Mouse (Mus musculus) CH12.LX (cell line): Measurements from ENCODE around the gene Ccdc146. TPM values are rescaled to one million over a fixed set of nuclear protein-coding genes. Genes with fewer than 3 reads are reported as not detected.

Experiments
- DNase-seq: peaks from one replicate; pipeline ENCODE4 v3.0.0-alpha.2; 2013; ENCODE audit errors: extremely low read depth
- H3K27ac ChIP-seq: 2 replicates; pipeline ENCODE4 v1.5.1; 2012; ENCODE audit warnings: low read depth, mild to moderate bottlenecking, control low read depth, moderate library complexity; ENCODE audit not compliant: insufficient read depth
- H3K27me3 ChIP-seq: replicated peaks from 2 replicates; pipeline ENCODE3; 2012; ENCODE audit warnings: inconsistent platforms
- H3K36me3 ChIP-seq, 2 experiments: replicated peaks in 1 of 2; 2 replicates each; pipeline versions ENCODE3 to v1.6.1; 2012; ENCODE audit warnings: inconsistent platforms in 1 of 2, low read length in 1 of 2, mild to moderate bottlenecking in 1 of 2, mixed read lengths in 1 of 2, moderate library complexity in 1 of 2; ENCODE audit not compliant: control insufficient read depth in 1 of 2, insufficient read depth in 1 of 2
- H3K4me1 ChIP-seq, 2 experiments: 2 replicates each; pipeline ENCODE4 v1.6.1; 2012; ENCODE audit warnings: inconsistent platforms in 1 of 2, moderate library complexity in 1 of 2; ENCODE audit not compliant: insufficient read depth in 2 of 2, control insufficient read depth in 1 of 2
- H3K4me2 ChIP-seq: 2 replicates; pipeline ENCODE4 v1.6.1; 2012; ENCODE audit warnings: low read depth, mild to moderate bottlenecking, control low read depth; ENCODE audit not compliant: poor library complexity, insufficient read depth, severe bottlenecking
- H3K4me3 ChIP-seq, 3 experiments: fragments of 150-350 bp in 1 of 3; sonication (generic) in 1 of 3; replicated peaks in 1 of 3; 2 replicates each; pipeline versions ENCODE3 to v1.5.1; 2011 to 2012; ENCODE audit warnings: low read depth in 2 of 3, low read length in 2 of 3, mild to moderate bottlenecking in 2 of 3, moderate library complexity in 2 of 3, control low read depth in 1 of 3, improper control_type of control experiment in 1 of 3, inconsistent platforms in 1 of 3, mixed read lengths in 1 of 3; ENCODE audit not compliant: poor library complexity in 1 of 3
- H3K79me2 ChIP-seq: replicated peaks from 2 replicates; pipeline ENCODE4 v1.6.1; 2012; ENCODE audit warnings: mild to moderate bottlenecking, moderate library complexity; ENCODE audit not compliant: control insufficient read depth, poor library complexity, insufficient read depth, severe bottlenecking; ENCODE audit errors: extremely low read depth
- H3K9ac ChIP-seq: 2 replicates; pipeline ENCODE4 v1.6.1; 2012; ENCODE audit warnings: low read depth, mild to moderate bottlenecking, control low read depth, moderate library complexity; ENCODE audit not compliant: insufficient read depth
- H3K9me3 ChIP-seq: replicated peaks from 2 replicates; pipeline ENCODE3; 2012; ENCODE audit warnings: low read length, inconsistent platforms, mixed read lengths
- BHLHE40 ChIP-seq: IDR thresholded peaks from 2 replicates; pipeline ENCODE4 v1.6.1; 2011; ENCODE audit warnings: mild to moderate bottlenecking, low read depth, low read length, improper control_type of control experiment
- CHD1 ChIP-seq: IDR thresholded peaks from 2 replicates; pipeline ENCODE4 v1.6.1; 2012; ENCODE audit warnings: low read depth, low read length, improper control_type of control experiment, inconsistent platforms
- CHD2 ChIP-seq: IDR thresholded peaks from 2 replicates; pipeline ENCODE4 v1.6.1; 2011; ENCODE audit warnings: low read length, improper control_type of control experiment
- ELF1 ChIP-seq: IDR thresholded peaks from 2 replicates; pipeline ENCODE4 v1.6.1; 2014; ENCODE audit warnings: low read depth, mild to moderate bottlenecking, inconsistent platforms, low read length, improper control_type of control experiment
- EP300 ChIP-seq: IDR thresholded peaks from 2 replicates; pipeline ENCODE4 v1.6.1; 2011; ENCODE audit warnings: low read length, improper control_type of control experiment
- ETS1 ChIP-seq: conservative IDR thresholded peaks from 2 replicates; pipeline ENCODE4 v1.6.1; 2012; ENCODE audit warnings: low read depth, mild to moderate bottlenecking, inconsistent platforms, low read length, improper control_type of control experiment, moderate library complexity
- GABPA ChIP-seq: IDR thresholded peaks from 2 replicates; pipeline ENCODE4 v1.6.1; 2012; ENCODE audit warnings: low read depth, low read length, improper control_type of control experiment, inconsistent platforms; ENCODE audit not compliant: insufficient replicate concordance
- HCFC1 ChIP-seq: IDR thresholded peaks from 2 replicates; pipeline ENCODE4 v1.6.1; 2012; ENCODE audit warnings: low read depth, mild to moderate bottlenecking, inconsistent platforms, low read length, improper control_type of control experiment
- JUND ChIP-seq: conservative IDR thresholded peaks from 2 replicates; pipeline ENCODE4 v1.6.1; 2011; ENCODE audit warnings: low read depth, low read length, improper control_type of control experiment
- KAT2A ChIP-seq: IDR thresholded peaks from 2 replicates; pipeline ENCODE4 v1.6.1; 2012; ENCODE audit warnings: low read length, improper control_type of control experiment, inconsistent platforms; ENCODE audit not compliant: insufficient replicate concordance
- MAFK ChIP-seq: IDR thresholded peaks from 2 replicates; pipeline ENCODE4 v1.6.1; 2011; ENCODE audit warnings: low read length, improper control_type of control experiment; ENCODE audit not compliant: insufficient replicate concordance
- MAZ ChIP-seq: IDR thresholded peaks from 2 replicates; pipeline ENCODE4 v1.6.1; 2012; ENCODE audit warnings: low read depth, mild to moderate bottlenecking, inconsistent platforms, low read length, improper control_type of control experiment, moderate library complexity
- MEF2A ChIP-seq: IDR thresholded peaks from 2 replicates; pipeline ENCODE4 v1.6.1; 2014; ENCODE audit warnings: low read depth, mild to moderate bottlenecking, inconsistent platforms, low read length, improper control_type of control experiment, borderline replicate concordance
- MXI1 ChIP-seq: IDR thresholded peaks from 2 replicates; pipeline ENCODE4 v1.6.1; 2011; ENCODE audit warnings: mild to moderate bottlenecking, low read depth, low read length, improper control_type of control experiment
- NELFE ChIP-seq: IDR thresholded peaks from 2 replicates; pipeline ENCODE4 v1.6.1; 2011; ENCODE audit warnings: low read depth, low read length, improper control_type of control experiment
- PAX5 ChIP-seq: IDR thresholded peaks from 2 replicates; pipeline ENCODE4 v1.6.1; 2012; ENCODE audit warnings: low read length, inconsistent platforms, mixed read lengths
- POLR2A ChIP-seq: IDR thresholded peaks from 2 replicates; pipeline ENCODE4 v1.6.1; 2011; ENCODE audit warnings: low read depth, mild to moderate bottlenecking, improper control_type of control experiment, low read length
- SMC3 ChIP-seq: IDR thresholded peaks from 2 replicates; pipeline ENCODE4 v1.6.1; 2011; ENCODE audit warnings: low read depth, low read length, improper control_type of control experiment
- TBP ChIP-seq: conservative IDR thresholded peaks from 2 replicates; pipeline ENCODE4 v1.6.1; 2011; ENCODE audit warnings: low read depth, low read length, improper control_type of control experiment
- TCF12 ChIP-seq: IDR thresholded peaks from 2 replicates; pipeline ENCODE4 v1.6.1; 2014; ENCODE audit warnings: low read depth, mild to moderate bottlenecking, inconsistent platforms, low read length, improper control_type of control experiment
- UBTF ChIP-seq: IDR thresholded peaks from 2 replicates; pipeline ENCODE4 v1.6.1; 2012; ENCODE audit warnings: low read depth, mild to moderate bottlenecking, inconsistent platforms, low read length, improper control_type of control experiment, moderate library complexity
- USF1 ChIP-seq: IDR thresholded peaks from 2 replicates; pipeline ENCODE4 v1.6.1; 2014; ENCODE audit warnings: low read depth, mild to moderate bottlenecking, inconsistent platforms, low read length, improper control_type of control experiment
- ZKSCAN1 ChIP-seq: IDR thresholded peaks from 2 replicates; pipeline ENCODE4 v1.6.1; 2012; ENCODE audit warnings: low read depth, inconsistent platforms, low read length, improper control_type of control experiment, borderline replicate concordance
- ZMIZ1 ChIP-seq: IDR thresholded peaks from 2 replicates; pipeline ENCODE4 v1.6.1; 2012; ENCODE audit warnings: low read depth, mild to moderate bottlenecking, inconsistent platforms, low read length, improper control_type of control experiment
- ZNF384 ChIP-seq: IDR thresholded peaks from 2 replicates; pipeline ENCODE4 v1.6.1; 2012; ENCODE audit warnings: low read depth, low read length, improper control_type of control experiment, inconsistent platforms
- dilution Hi-C: fragments of 300-500 bp; cut with MboI; formaldehyde crosslinking; loops from 2 replicates; pipeline ENCODE4 v1.14.3; 2020; ENCODE audit warnings: low sequenced_read_pairs; ENCODE audit not compliant: extremely low pct_unique_long_range_greater_than_20kb, extremely low pct_ligation_motif_present
- in situ Hi-C: fragments of 300-500 bp; cut with MboI; formaldehyde crosslinking; loops from 3 replicates; pipeline ENCODE4 v1.14.3; 2019; ENCODE audit warnings: low sequenced_read_pairs, low pct_ligation_motif_present, low pct_unique_long_range_greater_than_20kb, mixed read lengths
- polyA plus RNA-seq: library from polyadenylated mRNA; unstranded; fragments of >175 nt; gene quantifications from 2 replicates; pipeline ENCODE4 v1.2.1, GENCODE M21; 2012; ENCODE audit warnings: low read depth; ENCODE audit not compliant: insufficient read length
- total RNA-seq, 2 experiments: library from RNA; depleted of rRNA; stranded (reverse); fragments of 300-350 nt in 1 of 2; fragments of >200 nt in 1 of 2; gene quantifications; 2 replicates each; pipeline ENCODE4 v1.2.3; 2012 to 2014

Ccdc146 gene
- total and polyA plus RNA-seq, 3 experiments: 0.17 to 0.21 TPM; not detected in 1

DNA sequence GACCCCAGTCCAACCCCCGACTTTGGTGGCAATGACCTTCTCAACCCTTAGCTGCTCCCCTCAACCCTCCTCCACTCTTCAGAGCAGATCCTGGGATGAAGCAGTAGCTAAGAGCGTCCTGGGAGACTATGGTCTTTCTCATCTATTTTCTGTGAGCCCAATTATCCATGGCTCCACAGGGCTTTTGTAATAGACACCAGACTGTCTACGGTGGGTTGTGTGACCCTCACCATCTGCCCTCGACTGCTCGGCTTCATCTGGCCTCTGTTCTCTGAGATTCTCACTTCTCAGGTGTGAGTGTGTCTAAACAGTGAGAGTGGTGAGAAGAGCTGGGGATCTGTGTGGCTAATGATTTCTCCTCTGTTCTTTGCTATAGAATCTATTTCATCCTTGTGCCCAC, 117.3 kb downstream of the Ccdc146 start:
- no peak for DNase-seq
- H3K27me3 ChIP-seq: no peaks in the 10 kb centered on the region
- H3K4me2 ChIP-seq: no peak overlapping the region
- H3K36me3 ChIP-seq: no peaks in the 10 kb centered on the region
- no peak overlapping the region for H3K27ac ChIP-seq
- H3K4me3 ChIP-seq: no peak overlapping the region
- no peak overlapping the region for H3K9ac ChIP-seq
- in situ Hi-C loops (no loop called here), dilution Hi-C loops (no loop called here)
- H3K9me3 ChIP-seq: no peaks in the 10 kb centered on the region
- H3K79me2 ChIP-seq: no peaks in the 10 kb centered on the region
- TF ChIP-seq BHLHE40 (no peak), ZKSCAN1 (no peak), CHD1 (no peak), MAZ (no peak), TBP (no peak), USF1 (no peak), UBTF (no peak), KAT2A (no peak), POLR2A (no peak), ZMIZ1 (no peak), PAX5 (no peak), TCF12 (no peak), ETS1 (no peak), SMC3 (no peak), MEF2A (no peak), ZNF384 (no peak), NELFE (no peak), MXI1 (no peak)
- H3K4me1 ChIP-seq: peaks cover 0 to 2% of the 10 kb centered on the region in 2 experiments; a peak in 1 of 4 replicates

DNA sequence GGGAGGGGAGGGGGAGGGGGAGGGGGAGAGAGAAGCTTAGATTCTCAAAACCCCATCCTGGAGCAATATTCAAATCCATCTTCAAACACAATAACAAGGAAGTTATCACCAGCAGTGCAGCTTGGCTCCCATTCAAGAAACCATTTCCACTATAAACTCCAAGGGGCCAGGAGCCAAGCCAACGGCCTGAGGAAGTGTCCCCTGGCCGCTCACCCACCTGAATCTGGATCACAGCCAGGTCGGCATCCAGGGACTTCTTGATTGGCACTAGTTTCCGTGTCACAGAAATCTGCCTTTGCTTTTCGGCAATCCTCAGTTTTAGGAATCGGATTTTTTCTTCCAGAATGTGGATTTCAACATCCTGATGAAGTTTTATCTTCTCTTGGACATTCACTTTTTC, 123.5 kb downstream of the Ccdc146 start:
- H3K4me1 ChIP-seq: peaks cover 2 to 9% of the 10 kb centered on the region in 2 experiments; a peak in 2 of 4 replicates
- no peak for DNase-seq
- no peak overlapping the region for H3K4me2 ChIP-seq
- no peaks in the 10 kb centered on the region for H3K9me3 ChIP-seq
- H3K9ac ChIP-seq: no peak overlapping the region
- in situ Hi-C loops (no loop called here), dilution Hi-C loops (no loop called here)
- H3K36me3 ChIP-seq: no peaks in the 10 kb centered on the region
- TF ChIP-seq ELF1: no peak
- TF ChIP-seq ZNF384: no peak
- no peak for TF ChIP-seq ZMIZ1
- no peak for TF ChIP-seq EP300
- no peak for TF ChIP-seq GABPA
- no peak for TF ChIP-seq CHD2
- no peak for TF ChIP-seq USF1
- no peak for TF ChIP-seq HCFC1
- TF ChIP-seq KAT2A: no peak
- TF ChIP-seq MAFK: no peak
- no peak for TF ChIP-seq JUND
- TF ChIP-seq TBP: no peak
- no peaks in the 10 kb centered on the region for H3K27me3 ChIP-seq
- no peak overlapping the region for H3K4me3 ChIP-seq
- H3K79me2 ChIP-seq: no peaks in the 10 kb centered on the region
- no peak overlapping the region for H3K27ac ChIP-seq
